Comparison of ENCODE assay signal across 12 mouse cellular contexts in genomic region chr15:81849104-81849503, GRCm38 (mm10). TPM values are rescaled to one million over a fixed set of nuclear protein-coding genes. Genes with fewer than 3 reads are reported as not detected.
DNase-seq lines count a peak whose midpoint lies in the region; ATAC-seq and TF ChIP-seq lines count a peak whose summit lies in the region.
"Had no signal": no experiment of that assay in that cellular context is flagged by ENCODE, and none has a peak within 500 bp of the region (broad histone marks: within the 10 kb centered on the region; RNA-seq: fewer than 3 reads in every experiment).

No protein-coding gene starts in this region.

- no peaks in the 10 kb centered on the region for H3K9me3 ChIP-seq in liver, postnatal 0 days (ENCODE audit: low read length)
- H3K9me3 ChIP-seq: megakaryocyte, embryonic 14.5 days had no signal

- H3K4me1 ChIP-seq in liver, adult 2 months (ENCODE audit: control insufficient read depth, insufficient read depth, low read length), result peaks cover 56% of the 10 kb centered on the region
- H3K4me1 ChIP-seq in liver, postnatal 0 days (ENCODE audit: insufficient read depth), result peaks cover 6% of the 10 kb centered on the region; the same call in 1 of the 2 replicates

- no peak overlapping the region for H3K4me3 ChIP-seq in liver, adult 2 months (ENCODE audit: insufficient read depth, low read depth, low read length)
- H3K4me3 ChIP-seq in liver, postnatal 0 days (ENCODE audit: low read depth, low read length), result no peak overlapping the region
- H3K4me3 ChIP-seq: megakaryocyte, embryonic 14.5 days had no signal

- intact Hi-C loops in gastrocnemius, postnatal 14 days (cut with DNase I; ENCODE audit: low total_unique reads), result no loop called here

- TF ChIP-seq POLR2A in liver, adult 2 months (IDR thresholded peaks at IDR 0.05; ENCODE audit: extremely low read depth, insufficient read depth, low read length), result no peak

- peaks cover 28% of the 10 kb centered on the region for H3K79me2 ChIP-seq in liver, adult 2 months (ENCODE audit: control insufficient read depth, insufficient read depth, low read length)

- H3K4me2 ChIP-seq in liver, postnatal 0 days (ENCODE audit: low read depth, low read length), result no peak overlapping the region

- 0 out of 2 replicates have a peak overlapping the region, but pooled peaks have one; percentile 1 for H3K27ac ChIP-seq in liver, adult 2 months (replicated peaks; ENCODE audit: insufficient read depth, low read depth, low read length)
- H3K27ac ChIP-seq in liver, postnatal 0 days (ENCODE audit: low read depth), result no peak overlapping the region

- H3K36me3 ChIP-seq in liver, adult 2 months (ENCODE audit: control insufficient read depth, insufficient read depth, low read length), result peaks cover 35% of the 10 kb centered on the region
- peaks cover 36% of the 10 kb centered on the region for H3K36me3 ChIP-seq in liver, postnatal 0 days (replicated peaks; ENCODE audit: insufficient read depth, low read length)

- H3K27me3 ChIP-seq in liver, adult 2 months (ENCODE audit: control insufficient read depth, insufficient read depth, low read length), result no peaks in the 10 kb centered on the region
- H3K27me3 ChIP-seq in liver, postnatal 0 days (ENCODE audit: insufficient read depth, low read length), result no peaks in the 10 kb centered on the region
- H3K27me3 ChIP-seq: CH12.LX; megakaryocyte, embryonic 14.5 days had no signal

- DNase-seq in gastrocnemius, postnatal 25 days, result peak; percentile 77
- DNase-seq in gastrocnemius, postnatal 14 days, result no peak
- no peak for DNase-seq in liver, adult 2 months (ENCODE audit: extremely low read depth, low read depth, low spot score)
- no peak for DNase-seq in liver, postnatal 0 days
- peak; percentile 88 for DNase-seq in cerebellum, adult 11-12 months
- peak; percentile 68 to 69 for DNase-seq in cerebellum, postnatal 36 days
- DNase-seq in retina, postnatal 1 day, result no peak
- DNase-seq: adrenal gland, adult 2 months; liver; right cerebral cortex, postnatal 14 days had no signal

- peak overlapping the region; percentile 38 for H3K9ac ChIP-seq in liver, adult 2 months (ENCODE audit: low read depth, low read length)
- H3K9ac ChIP-seq in liver, postnatal 0 days (replicated peaks), result no peak overlapping the region

- no peak for TF ChIP-seq EP300 in liver, postnatal 0 days (IDR thresholded peaks at IDR 0.05; ENCODE audit: low read depth)

- no peak for TF ChIP-seq CTCF in liver, adult 2 months (IDR thresholded peaks at IDR 0.05; ENCODE audit: low read depth, low read length)
- no peak for TF ChIP-seq CTCF in liver, postnatal 0 days (IDR thresholded peaks at IDR 0.05; ENCODE audit: low read depth)

- ATAC-seq in liver, postnatal 0 days, result no peak

- 48% methylated on average over 9 of the region's 9 CpGs for WGBS in liver, adult 2 months
- WGBS in liver, postnatal 0 days (ENCODE audit: insufficient replicate concordance), result 84% methylated on average over 9 of the region's 9 CpGs

RNA-seq across cellular contexts. Expression of gene Tob2, which starts 9.5 kb away (rescaled TPM):
- 10 to 100 TPM; 47.4 to 85.8 TPM for total RNA-seq in gastrocnemius, postnatal 25 days (2021)
- total RNA-seq in gastrocnemius, postnatal 14 days (2021), result 100 to 1,000 TPM in 1 of 2 experiments, 10 to 100 TPM in 1; 44.8 to 106 TPM
- total RNA-seq in liver, adult 2 months (2014; rRNA removed), result 15.8 and 25.6 TPM in 2 replicates
- 20.9 and 21.6 TPM in 2 replicates for polyA plus RNA-seq in liver, adult 2 months (2012; rRNA removed)
- 10.9 and 12.3 TPM in 2 replicates for polyA plus RNA-seq in liver, postnatal 0 days (2015; fragmentation: Nextera tagmentation; extraction: Ambion mirVana)

RNA-seq across cellular contexts. Expression of gene Phf5a, which starts 22.6 kb away (rescaled TPM):
- total RNA-seq in gastrocnemius, postnatal 25 days (2021), result 10 to 100 TPM; 35.3 to 40.3 TPM
- total RNA-seq in gastrocnemius, postnatal 14 days (2021), result 10 to 100 TPM; 40.8 to 41.2 TPM
- 12.3 and 15.6 TPM in 2 replicates for total RNA-seq in liver, adult 2 months (2014; rRNA removed)
- polyA plus RNA-seq in liver, adult 2 months (2012; rRNA removed), result 27.5 and 28.7 TPM in 2 replicates
- 61.5 and 63.0 TPM in 2 replicates for polyA plus RNA-seq in liver, postnatal 0 days (2015; fragmentation: Nextera tagmentation; extraction: Ambion mirVana)

RNA-seq across cellular contexts. Expression of gene Aco2, which starts 23.0 kb away (rescaled TPM):
- 1,000 to 10,000 TPM; 1,158 to 1,247 TPM for total RNA-seq in gastrocnemius, postnatal 25 days (2021)
- total RNA-seq in gastrocnemius, postnatal 14 days (2021), result 1,000 to 10,000 TPM in 1 of 2 experiments, 100 to 1,000 TPM in 1; 894 to 1,160 TPM
- total RNA-seq in liver, adult 2 months (2014; rRNA removed), result 170 and 187 TPM in 2 replicates
- 127 TPM in 2 replicates for polyA plus RNA-seq in liver, adult 2 months (2012; rRNA removed)
- polyA plus RNA-seq in liver, postnatal 0 days (2015; fragmentation: Nextera tagmentation; extraction: Ambion mirVana), result 86.7 and 87.0 TPM in 2 replicates

RNA-seq across cellular contexts. Expression of gene Tef, which starts 46.9 kb away (rescaled TPM):
- 100 to 1,000 TPM; 113 to 168 TPM for total RNA-seq in gastrocnemius, postnatal 25 days (2021)
- total RNA-seq in gastrocnemius, postnatal 14 days (2021), result 100 to 1,000 TPM; 101 to 115 TPM
- 156 and 163 TPM in 2 replicates for total RNA-seq in liver, adult 2 months (2014; rRNA removed)
- polyA plus RNA-seq in liver, adult 2 months (2012; rRNA removed), result 34.6 and 35.0 TPM in 2 replicates
- 14.0 and 16.3 TPM in 2 replicates for polyA plus RNA-seq in liver, postnatal 0 days (2015; fragmentation: Nextera tagmentation; extraction: Ambion mirVana)

Comparison
In these comparisons a context has a peak if more than half of its experiments do, and no peak if none do; other contexts are left out.
1. DNase-seq: peak in gastrocnemius, postnatal 25 days (single experiment), cerebellum, adult 11-12 months (single experiment) and cerebellum, postnatal 36 days (2 of 2); none in gastrocnemius, postnatal 14 days (single experiment), liver, adult 2 months (single experiment), liver, postnatal 0 days (single experiment) and retina, postnatal 1 day (single experiment).